Mouse (Mus musculus): ENCODE measurements around the gene Aar2. TPM values are rescaled to one million over a fixed set of nuclear protein-coding genes. Genes with fewer than 3 reads are reported as not detected.

Gene Aar2
- polyA plus RNA-seq, 1 experiment from 2014 or later, result 45.7 TPM

DNA sequence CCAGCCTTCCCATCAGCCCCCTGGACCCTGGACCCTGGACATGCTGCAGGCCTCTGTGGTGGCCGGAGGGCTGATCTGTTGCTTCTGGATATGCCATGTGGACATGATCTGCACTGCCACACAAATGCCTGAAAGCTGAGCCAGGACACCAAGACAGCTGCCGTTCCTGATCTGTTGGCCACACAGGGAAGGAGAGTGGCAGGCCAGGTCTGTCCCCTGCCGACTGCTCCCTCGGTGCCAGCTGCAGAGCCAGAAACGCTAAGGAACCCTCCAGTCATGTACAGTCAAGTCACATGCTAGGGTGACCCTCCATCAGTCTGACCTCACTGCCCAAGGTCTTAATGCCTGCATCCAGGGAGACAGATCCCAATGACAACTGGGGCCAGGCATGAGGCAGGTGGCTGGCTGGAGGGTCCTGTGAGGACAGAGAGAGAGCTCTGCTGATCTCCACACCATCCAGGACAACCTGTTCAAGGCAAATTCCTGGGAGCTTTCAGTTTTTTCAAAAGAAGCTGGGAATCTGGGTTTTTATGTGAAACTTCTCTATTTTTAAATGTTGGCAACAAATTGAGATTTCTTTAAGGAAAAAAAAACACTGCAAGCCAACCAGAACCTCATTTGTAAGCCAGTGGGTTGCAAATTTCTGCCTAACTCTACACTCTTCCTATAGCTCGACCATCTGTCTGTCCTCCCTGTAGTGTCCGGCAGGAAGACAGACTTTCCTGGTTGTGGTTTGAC lies 29.6 kb downstream of the Aar2 start:
- Histone ChIP-seq H3K36me3 (no peaks in the 10 kb centered on the region), H3K27me3 (no peaks in the 10 kb centered on the region), H3K4me2 (no peak overlapping the region), H3K4me1 (replicated peaks) (no peaks in the 10 kb centered on the region), H3K9me3 (no peaks in the 10 kb centered on the region), H3K4me3 (no peak overlapping the region), H3K9ac (no peak overlapping the region), H3K27ac (no peak overlapping the region)
- ATAC-seq (ENCODE audit: low FRiP score), result no peak
- 86% methylated on average over 7 of the region's 7 CpGs for WGBS

DNA sequence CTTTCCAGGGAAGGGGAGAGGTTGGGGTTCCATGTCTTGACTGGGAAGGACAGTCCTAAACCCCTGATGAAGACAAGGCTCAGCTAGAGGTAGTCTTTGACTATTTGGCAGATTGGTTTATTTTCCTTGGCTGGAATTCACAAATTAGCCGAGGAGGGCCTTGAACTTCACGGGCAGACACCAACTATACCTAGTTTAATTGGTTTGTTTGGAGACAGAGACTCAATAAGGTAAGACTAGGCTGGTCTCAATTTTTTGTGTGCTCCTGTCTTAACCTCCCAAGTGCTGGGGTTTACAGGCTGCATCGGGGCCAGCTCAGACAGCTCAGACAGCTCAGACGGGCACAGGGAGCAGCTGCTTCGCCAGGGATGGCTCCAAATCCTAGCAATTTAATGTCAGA lies 33.1 kb downstream of the Aar2 start:
- H3K4me1 ChIP-seq (replicated peaks), result peaks cover 13% of the 10 kb centered on the region
- 79% methylated on average over 5 of the region's 5 CpGs for WGBS

DNA sequence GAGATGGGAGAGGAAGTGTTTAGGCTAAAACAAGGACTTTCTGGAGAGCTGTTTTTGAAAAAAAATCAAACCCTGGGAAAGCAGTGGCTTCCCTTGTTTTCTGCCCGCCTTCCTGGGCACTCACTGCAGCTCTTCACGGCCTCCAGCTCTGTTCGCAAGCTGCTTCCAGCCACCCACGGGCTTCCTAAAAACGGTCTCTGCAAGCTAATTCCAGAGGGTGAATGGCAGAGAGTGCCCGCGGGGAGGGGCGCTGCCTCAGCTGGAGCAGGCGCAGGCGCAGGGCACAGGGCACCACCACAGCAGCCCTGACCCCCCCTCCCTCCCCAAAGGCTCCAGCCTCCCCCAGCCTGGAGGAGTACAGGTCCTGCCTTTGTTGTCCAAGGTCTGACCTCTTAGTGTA lies 33.9 kb downstream of the Aar2 start:
- H3K9me3 ChIP-seq, result no peaks in the 10 kb centered on the region
- no peak overlapping the region for H3K4me2 ChIP-seq
- no peak overlapping the region for H3K4me3 ChIP-seq
- no peaks in the 10 kb centered on the region for H3K36me3 ChIP-seq
- no peak for ATAC-seq (ENCODE audit: low FRiP score)
- H3K27ac ChIP-seq, result no peak overlapping the region
- WGBS, result 57% methylated on average over 10 of the region's 10 CpGs
- peaks cover 17% of the 10 kb centered on the region for H3K4me1 ChIP-seq (replicated peaks)
- no peaks in the 10 kb centered on the region for H3K27me3 ChIP-seq
- H3K9ac ChIP-seq, result no peak overlapping the region

More for the DNA sequence above, 33.1 kb downstream of the Aar2 start:
- Histone ChIP-seq H3K4me3 (no peak overlapping the region), H3K27ac (no peak overlapping the region), H3K9ac (no peak overlapping the region), H3K36me3 (no peaks in the 10 kb centered on the region), H3K27me3 (no peaks in the 10 kb centered on the region), H3K4me2 (no peak overlapping the region), H3K9me3 (no peaks in the 10 kb centered on the region)
- ATAC-seq (ENCODE audit: low FRiP score), result no peak

GRCm38 (mm10) chr2:156582887-156583286 lies 35.5 kb downstream of the Aar2 start:
- Histone ChIP-seq H3K36me3 (no peaks in the 10 kb centered on the region), H3K4me2 (no peak overlapping the region), H3K4me3 (no peak overlapping the region), H3K27me3 (no peaks in the 10 kb centered on the region), H3K9ac (no peak overlapping the region), H3K27ac (no peak overlapping the region), H3K4me1 (replicated peaks) (peaks cover 17% of the 10 kb centered on the region), H3K9me3 (no peaks in the 10 kb centered on the region)
- 91% methylated on average over 10 of the region's 10 CpGs for WGBS
- no peak for ATAC-seq (ENCODE audit: low FRiP score)

DNA sequence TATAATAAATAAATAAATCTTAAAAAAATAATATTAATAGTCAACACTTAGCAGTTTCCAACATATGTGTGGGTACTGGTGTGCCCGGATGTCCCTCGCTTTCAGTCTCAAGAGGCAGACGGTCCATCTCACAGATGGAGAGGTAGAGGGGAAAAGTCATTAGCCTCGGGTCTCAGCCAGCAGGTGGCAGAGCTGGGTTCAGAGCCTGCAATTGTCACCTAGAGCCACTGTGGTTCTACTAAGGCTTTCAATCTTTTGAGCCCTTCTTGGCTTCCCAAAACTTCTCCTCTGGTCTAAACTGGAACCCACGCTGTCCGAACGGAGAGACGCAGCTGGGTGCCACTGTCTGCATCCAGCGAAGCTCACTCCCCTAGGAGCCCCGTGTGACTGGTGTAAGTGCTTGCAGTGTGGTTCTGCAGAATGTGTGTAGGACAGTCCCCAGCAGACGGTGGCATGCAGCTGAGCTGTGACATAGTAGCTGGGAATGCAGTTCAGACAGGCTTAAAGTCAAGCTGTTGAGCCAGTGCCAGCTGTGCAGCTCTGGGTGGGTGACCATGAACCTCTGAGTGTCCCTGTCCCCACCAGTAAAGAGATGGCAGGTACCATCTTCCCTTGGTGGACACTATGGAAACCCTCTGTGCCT lies 36.9 kb downstream of the Aar2 start:
- H3K9ac ChIP-seq, result no peak overlapping the region
- peaks cover 17% of the 10 kb centered on the region for H3K4me1 ChIP-seq (replicated peaks)
- no peak overlapping the region for H3K4me3 ChIP-seq
- H3K4me2 ChIP-seq, result peak overlapping the region; percentile 40; the same call in 1 of the 2 replicates
- WGBS, result 59% methylated on average over 11 of the region's 11 CpGs
- no peaks in the 10 kb centered on the region for H3K27me3 ChIP-seq
- no peaks in the 10 kb centered on the region for H3K9me3 ChIP-seq
- no peak overlapping the region for H3K27ac ChIP-seq
- H3K36me3 ChIP-seq, result no peaks in the 10 kb centered on the region
- 0 out of 2 replicates have a peak, but pooled peaks have one; percentile 29 for ATAC-seq (ENCODE audit: low FRiP score)

- Histone ChIP-seq H3K27me3 (no peaks in the 10 kb centered on the region), H3K4me1 (replicated peaks) (peaks cover 17% of the 10 kb centered on the region), H3K4me2 (peak overlapping the region; percentile 40), H3K4me3 (no peak overlapping the region), H3K36me3 (no peaks in the 10 kb centered on the region), H3K27ac (no peak overlapping the region), H3K9ac (no peak overlapping the region; the same call in 1 of the 2 replicates), H3K9me3 (no peaks in the 10 kb centered on the region)
- peak; percentile 44; the same call in 1 of the 2 replicates for ATAC-seq (ENCODE audit: low FRiP score)
- 14% methylated on average over 14 of the region's 14 CpGs for WGBS
Observed at GRCm38 (mm10) chr2:156584797-156585471, 37.5 kb downstream of the Aar2 start.

GRCm38 (mm10) chr2:156589481-156589880 lies 42.1 kb downstream of the Aar2 start:
- Histone ChIP-seq H3K9me3 (no peaks in the 10 kb centered on the region), H3K9ac (no peak overlapping the region), H3K36me3 (no peaks in the 10 kb centered on the region), H3K4me2 (no peak overlapping the region), H3K4me3 (no peak overlapping the region), H3K27me3 (no peaks in the 10 kb centered on the region), H3K4me1 (replicated peaks) (peaks cover 14% of the 10 kb centered on the region), H3K27ac (no peak overlapping the region)
- 93% methylated on average over 9 of the region's 9 CpGs for WGBS
- ATAC-seq (ENCODE audit: low FRiP score), result no peak

GRCm38 (mm10) chr2:156594987-156595490 lies 47.7 kb downstream of the Aar2 start:
- Histone ChIP-seq H3K9ac (no peak overlapping the region), H3K27ac (no peak overlapping the region), H3K9me3 (no peaks in the 10 kb centered on the region), H3K4me2 (no peak overlapping the region), H3K27me3 (no peaks in the 10 kb centered on the region), H3K4me1 (replicated peaks) (no peaks in the 10 kb centered on the region), H3K4me3 (no peak overlapping the region), H3K36me3 (no peaks in the 10 kb centered on the region)
- no peak for ATAC-seq (ENCODE audit: low FRiP score)
- 77% methylated on average over 15 of the region's 15 CpGs for WGBS

GRCm38 (mm10) chr2:156602581-156602980 lies 55.2 kb downstream of the Aar2 start:
- WGBS, result 89% methylated on average over 7 of the region's 7 CpGs

DNA sequence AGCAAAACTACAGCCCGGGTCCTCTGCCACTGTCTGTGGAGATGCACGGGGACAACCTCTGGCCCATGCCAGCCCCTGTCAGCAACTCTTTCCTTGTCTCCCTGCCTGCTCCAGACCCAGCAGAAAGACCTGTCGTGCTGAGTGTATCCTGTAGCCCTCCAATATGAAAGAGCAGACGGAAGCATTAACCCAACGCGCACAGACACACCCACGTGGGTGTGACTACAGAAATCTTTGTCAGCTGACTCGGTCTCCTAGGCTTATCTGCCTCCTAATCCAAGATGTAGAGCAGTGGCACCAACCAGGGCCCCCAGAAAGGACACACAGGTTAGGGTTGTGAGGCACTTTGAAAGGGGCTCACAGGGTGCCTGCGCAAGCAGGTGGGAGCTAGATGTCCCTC lies 56.3 kb downstream of the Aar2 start:
- Histone ChIP-seq H3K36me3 (no peaks in the 10 kb centered on the region), H3K4me2 (no peak overlapping the region), H3K4me3 (no peak overlapping the region), H3K4me1 (replicated peaks) (no peaks in the 10 kb centered on the region), H3K9me3 (no peaks in the 10 kb centered on the region), H3K9ac (no peak overlapping the region), H3K27me3 (0 out of 2 replicates have a peak, but pooled peaks cover 5% of the 10 kb centered on the region), H3K27ac (no peak overlapping the region)
- ATAC-seq (ENCODE audit: low FRiP score), result no peak
- 88% methylated on average over 9 of the region's 9 CpGs for WGBS

More at GRCm38 (mm10) chr2:156602581-156602980, 55.2 kb downstream of the Aar2 start:
- H3K4me1 ChIP-seq (replicated peaks), result no peaks in the 10 kb centered on the region
- H3K4me3 ChIP-seq, result no peak overlapping the region
- H3K4me2 ChIP-seq, result no peak overlapping the region
- H3K27me3 ChIP-seq, result no peaks in the 10 kb centered on the region
- no peak overlapping the region for H3K9ac ChIP-seq
- H3K36me3 ChIP-seq, result no peaks in the 10 kb centered on the region
- no peak overlapping the region for H3K27ac ChIP-seq
- ATAC-seq (ENCODE audit: low FRiP score), result no peak
- no peaks in the 10 kb centered on the region for H3K9me3 ChIP-seq

DNA sequence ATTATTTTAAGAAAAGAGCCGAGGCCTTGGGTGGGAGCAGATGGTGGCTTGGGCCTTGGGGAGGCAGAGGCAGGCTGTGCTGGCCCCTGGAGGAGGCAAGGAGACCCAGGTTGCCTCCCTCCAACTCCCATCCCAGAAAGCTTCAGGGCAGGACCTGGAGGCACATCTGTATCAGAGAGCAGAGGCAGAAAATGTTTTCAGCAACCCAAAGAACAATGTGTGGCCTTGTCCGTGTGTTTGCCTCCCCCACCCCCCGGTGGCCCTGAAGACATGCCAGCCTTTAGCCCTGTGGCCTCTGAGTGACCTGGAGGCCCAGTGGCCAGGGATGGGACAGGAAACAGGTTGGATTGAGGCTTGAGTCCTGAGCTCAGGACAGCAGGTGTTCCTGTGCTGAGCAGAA lies 57.8 kb downstream of the Aar2 start:
- ATAC-seq (ENCODE audit: low FRiP score), result no peak
- H3K4me1 ChIP-seq (replicated peaks), result no peaks in the 10 kb centered on the region
- 69% methylated on average over 3 of the region's 3 CpGs for WGBS
- no peak overlapping the region for H3K4me2 ChIP-seq
- H3K9ac ChIP-seq, result no peak overlapping the region
- peaks cover 17% of the 10 kb centered on the region; the same call in 1 of the 2 replicates for H3K27me3 ChIP-seq
- no peaks in the 10 kb centered on the region for H3K9me3 ChIP-seq
- H3K4me3 ChIP-seq, result no peak overlapping the region
- H3K27ac ChIP-seq, result no peak overlapping the region
- H3K36me3 ChIP-seq, result no peaks in the 10 kb centered on the region

GRCm38 (mm10) chr2:156605971-156606370 lies 58.6 kb downstream of the Aar2 start:
- no peaks in the 10 kb centered on the region for H3K36me3 ChIP-seq
- H3K9ac ChIP-seq, result no peak overlapping the region
- H3K27me3 ChIP-seq, result peaks cover 22% of the 10 kb centered on the region; the same call in 1 of the 2 replicates
- H3K9me3 ChIP-seq, result no peaks in the 10 kb centered on the region
- no peak overlapping the region for H3K4me3 ChIP-seq
- ATAC-seq (ENCODE audit: low FRiP score), result no peak
- H3K27ac ChIP-seq, result no peak overlapping the region
- no peaks in the 10 kb centered on the region for H3K4me1 ChIP-seq (replicated peaks)
- no peak overlapping the region for H3K4me2 ChIP-seq
- WGBS, result 78% methylated on average over 5 of the region's 5 CpGs

All from hindbrain, embryonic 13.5 days (tissue).